Mouse (Mus musculus): ENCODE results near the gene Gm20517. TPM values are rescaled to one million over a fixed set of nuclear protein-coding genes. Genes with fewer than 3 reads are reported as not detected.
A peak's percentile ranks its signal among the peaks of the same experiment; 100 is the strongest.
"Not testable (repeated sequence)": the region's sequence is repeated elsewhere in the genome, so short reads cannot be mapped to it uniquely, and the experiment has no call there.

Gene Gm20517
- polyA plus RNA-seq, 1 experiment: 11.9 TPM

DNA sequence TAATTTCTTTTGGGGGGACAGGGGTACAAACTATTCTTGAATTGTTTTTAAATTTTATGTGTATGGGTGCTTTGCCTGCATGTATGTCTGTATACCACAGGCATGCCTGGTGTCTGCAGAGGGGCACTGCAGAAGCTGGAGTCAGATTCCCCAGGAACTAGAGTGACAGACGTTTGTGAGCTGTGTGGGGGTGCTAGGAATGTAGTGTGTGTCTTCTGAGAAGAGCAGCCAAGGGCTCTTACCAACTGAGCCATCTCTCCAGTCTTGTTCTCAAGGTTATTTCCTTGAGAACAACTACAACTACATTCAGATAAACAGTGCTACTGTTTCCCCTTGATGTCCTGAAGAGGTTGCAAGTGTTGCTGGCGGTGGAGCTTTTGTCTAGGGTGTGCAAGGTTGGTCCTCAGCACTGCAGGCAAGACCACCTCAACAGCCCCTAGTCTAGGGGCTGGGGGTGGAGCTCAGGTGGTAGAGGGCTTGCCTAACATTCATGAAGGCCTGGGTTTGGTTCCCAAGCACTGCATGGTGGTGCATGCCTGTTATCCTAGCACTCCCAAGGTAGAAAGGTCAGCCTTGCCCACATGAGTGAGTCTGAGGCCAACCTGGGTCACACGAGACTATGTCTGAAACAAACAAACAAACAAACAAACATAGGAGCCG lies 20.9 kb downstream of the Gm20517 start:
- Histone ChIP-seq H3K4me1 (ENCODE audit: control insufficient read depth, insufficient read depth, low read length) (no peaks in the 10 kb centered on the region), H3K27me3 (ENCODE audit: control insufficient read depth, insufficient read depth, low read length, poor library complexity, severe bottlenecking) (no peaks in the 10 kb centered on the region), H3K36me3 (ENCODE audit: control insufficient read depth, insufficient read depth, low read length, poor library complexity, severe bottlenecking) (no peaks in the 10 kb centered on the region; the same call in 1 of the 2 replicates), H3K9me3 (replicated peaks; ENCODE audit: control insufficient read depth, insufficient read depth, low read length, poor library complexity, severe bottlenecking) (no peaks in the 10 kb centered on the region), H3K9ac (ENCODE audit: low read depth, poor library complexity, severe bottlenecking) (no peak overlapping the region), H3K4me3 (ENCODE audit: low read depth, low read length) (no peak overlapping the region), H3K27ac (ENCODE audit: insufficient read depth, low read length) (no peak overlapping the region)
- no peak for TF ChIP-seq CTCF (IDR thresholded peaks at IDR 0.05; ENCODE audit: low read depth, low read length)
- TF ChIP-seq POLR2A (IDR thresholded peaks at IDR 0.05; ENCODE audit: insufficient read depth, low read length): no peak
- no peak for TF ChIP-seq EP300 (IDR thresholded peaks at IDR 0.05; ENCODE audit: insufficient read depth, low read depth, low read length)

DNA sequence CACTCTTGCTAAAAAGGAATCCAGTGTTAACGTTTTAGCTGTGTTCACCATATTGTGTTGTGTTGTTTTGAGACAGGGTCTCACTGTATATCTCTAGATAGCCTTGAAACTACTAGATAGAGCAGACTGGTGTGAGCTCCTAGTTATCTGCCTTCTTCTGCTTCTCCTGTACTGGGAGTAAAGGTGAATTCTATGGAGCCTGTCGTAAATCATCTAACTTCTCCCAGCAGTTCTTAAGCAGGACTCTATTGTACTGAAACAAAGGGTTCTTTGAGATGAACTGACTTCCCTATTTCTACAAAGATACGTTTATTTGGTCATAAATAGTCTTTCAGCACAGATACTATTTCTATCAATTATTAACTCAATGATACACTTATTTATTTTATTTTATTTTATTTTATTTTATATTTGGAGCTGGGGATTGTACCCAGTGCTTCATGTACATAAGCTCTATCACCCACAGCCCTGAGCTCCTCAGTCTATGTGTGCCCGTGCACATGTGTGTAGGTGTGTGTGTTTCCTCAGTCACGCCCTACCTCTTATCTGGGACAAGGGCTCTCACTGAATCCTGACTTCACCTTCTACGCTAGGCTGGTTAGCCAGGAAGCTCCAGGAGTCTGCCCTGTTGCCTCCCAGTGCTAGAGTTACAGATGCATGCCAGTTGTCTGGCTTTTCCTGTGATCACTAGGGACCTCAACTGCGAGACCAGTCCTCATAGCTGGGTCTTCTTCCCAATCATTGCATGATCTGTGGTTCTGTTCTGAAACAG lies 22.8 kb downstream of the Gm20517 start:
- TF ChIP-seq POLR2A (IDR thresholded peaks at IDR 0.05; ENCODE audit: insufficient read depth, low read length) (no peak), EP300 (IDR thresholded peaks at IDR 0.05; ENCODE audit: insufficient read depth, low read depth, low read length) (no peak), CTCF (IDR thresholded peaks at IDR 0.05; ENCODE audit: low read depth, low read length) (no peak)
- no peak overlapping the region for H3K9ac ChIP-seq (ENCODE audit: low read depth, poor library complexity, severe bottlenecking)
- no peaks in the 10 kb centered on the region; the same call in 1 of the 2 replicates for H3K36me3 ChIP-seq (ENCODE audit: control insufficient read depth, insufficient read depth, low read length, poor library complexity, severe bottlenecking)
- no peak overlapping the region for H3K27ac ChIP-seq (ENCODE audit: insufficient read depth, low read length)
- no peak overlapping the region for H3K4me3 ChIP-seq (ENCODE audit: low read depth, low read length)
- H3K9me3 ChIP-seq (replicated peaks; ENCODE audit: control insufficient read depth, insufficient read depth, low read length, poor library complexity, severe bottlenecking): no peaks in the 10 kb centered on the region
- no peaks in the 10 kb centered on the region for H3K27me3 ChIP-seq (ENCODE audit: control insufficient read depth, insufficient read depth, low read length, poor library complexity, severe bottlenecking)
- H3K4me1 ChIP-seq (ENCODE audit: control insufficient read depth, insufficient read depth, low read length): no peaks in the 10 kb centered on the region

DNA sequence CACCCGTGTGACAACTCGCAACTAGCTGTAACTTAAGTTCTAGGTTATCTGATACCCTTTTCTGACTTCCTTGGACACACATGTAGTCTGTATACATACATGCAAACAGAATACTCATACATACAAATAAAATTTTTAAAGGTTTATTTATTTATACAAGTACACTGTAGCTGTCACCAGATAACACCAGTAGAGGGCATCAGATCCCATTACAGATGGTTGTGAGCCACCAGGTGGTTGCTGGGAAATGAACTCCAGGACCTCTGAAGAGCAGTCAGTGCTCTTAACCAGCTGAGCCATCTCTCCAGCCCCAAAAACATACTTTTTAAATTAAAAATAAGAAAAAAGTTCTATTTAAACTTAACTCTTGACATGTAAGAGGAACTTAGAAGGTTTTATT lies 31.6 kb downstream of the Gm20517 start:
- H3K4me1 ChIP-seq (ENCODE audit: control insufficient read depth, insufficient read depth, low read length): no peaks in the 10 kb centered on the region
- no peak overlapping the region for H3K9ac ChIP-seq (ENCODE audit: low read depth, poor library complexity, severe bottlenecking)
- H3K9me3 ChIP-seq (replicated peaks; ENCODE audit: control insufficient read depth, insufficient read depth, low read length, poor library complexity, severe bottlenecking): no peaks in the 10 kb centered on the region
- H3K27ac ChIP-seq (ENCODE audit: insufficient read depth, low read length): no peak overlapping the region
- no peak for TF ChIP-seq POLR2A (IDR thresholded peaks at IDR 0.05; ENCODE audit: insufficient read depth, low read length)
- no peak for TF ChIP-seq EP300 (IDR thresholded peaks at IDR 0.05; ENCODE audit: insufficient read depth, low read depth, low read length)
- peak; percentile 27 for TF ChIP-seq CTCF (IDR thresholded peaks at IDR 0.05; ENCODE audit: low read depth, low read length)
- H3K27me3 ChIP-seq (ENCODE audit: control insufficient read depth, insufficient read depth, low read length, poor library complexity, severe bottlenecking): no peaks in the 10 kb centered on the region
- H3K36me3 ChIP-seq (ENCODE audit: control insufficient read depth, insufficient read depth, low read length, poor library complexity, severe bottlenecking): no peaks in the 10 kb centered on the region
- no peak overlapping the region for H3K4me3 ChIP-seq (ENCODE audit: low read depth, low read length)

DNA sequence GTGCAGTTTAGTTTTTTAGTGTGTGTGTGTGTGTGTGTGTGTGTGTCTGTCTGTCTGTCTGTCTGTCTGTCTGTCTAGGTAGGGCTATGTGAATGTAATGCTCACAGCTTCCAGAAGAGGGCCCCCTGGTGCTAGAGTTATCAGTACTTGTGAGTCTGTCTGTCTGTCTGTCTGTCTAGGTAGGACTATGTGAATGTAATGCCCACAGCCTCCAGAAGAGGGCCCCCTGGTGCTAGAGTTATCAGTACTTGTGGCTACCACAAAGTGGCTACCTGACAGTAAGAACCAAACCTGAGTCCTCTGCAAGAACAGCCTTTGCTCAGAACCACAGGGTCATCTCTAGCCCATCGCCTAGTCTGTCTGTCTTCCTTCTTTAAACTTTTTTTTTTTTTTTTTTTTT lies 35.3 kb downstream of the Gm20517 start:
- no peaks in the 10 kb centered on the region for H3K4me1 ChIP-seq (ENCODE audit: control insufficient read depth, insufficient read depth, low read length)
- no peaks in the 10 kb centered on the region for H3K27me3 ChIP-seq (ENCODE audit: control insufficient read depth, insufficient read depth, low read length, poor library complexity, severe bottlenecking)
- H3K9ac ChIP-seq (ENCODE audit: low read depth, poor library complexity, severe bottlenecking): no peak overlapping the region
- no peaks in the 10 kb centered on the region for H3K36me3 ChIP-seq (ENCODE audit: control insufficient read depth, insufficient read depth, low read length, poor library complexity, severe bottlenecking)
- H3K4me3 ChIP-seq (ENCODE audit: low read depth, low read length): no peak overlapping the region
- TF ChIP-seq CTCF (IDR thresholded peaks at IDR 0.05; ENCODE audit: low read depth, low read length): peak; percentile 52
- TF ChIP-seq EP300 (IDR thresholded peaks at IDR 0.05; ENCODE audit: insufficient read depth, low read depth, low read length): no peak
- no peak for TF ChIP-seq POLR2A (IDR thresholded peaks at IDR 0.05; ENCODE audit: insufficient read depth, low read length)
- no peak overlapping the region for H3K27ac ChIP-seq (ENCODE audit: insufficient read depth, low read length)
- no peaks in the 10 kb centered on the region for H3K9me3 ChIP-seq (replicated peaks; ENCODE audit: control insufficient read depth, insufficient read depth, low read length, poor library complexity, severe bottlenecking)

DNA sequence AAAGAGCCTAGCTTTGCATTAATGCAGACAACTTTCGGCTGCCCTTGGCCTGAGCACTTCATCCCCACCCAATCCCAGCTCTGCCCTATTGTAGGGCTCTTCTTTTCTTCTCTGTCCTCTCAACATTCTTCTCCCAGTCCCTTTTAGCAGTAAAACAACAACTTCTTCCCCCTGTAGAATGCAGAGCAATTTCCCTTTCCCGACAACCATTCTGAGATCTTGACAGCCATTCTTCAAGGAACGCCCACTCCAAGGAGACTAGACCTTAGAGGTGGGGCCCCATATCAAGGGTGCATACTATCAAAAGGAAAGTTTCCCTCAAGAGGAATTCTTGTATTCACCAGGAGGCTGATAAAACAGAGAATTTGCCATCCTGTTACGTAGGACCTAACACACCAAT lies 37.6 kb downstream of the Gm20517 start:
- Histone ChIP-seq H3K27ac (ENCODE audit: insufficient read depth, low read length) (peak overlapping the region; percentile 95), H3K9ac (ENCODE audit: low read depth, poor library complexity, severe bottlenecking) (no peak overlapping the region), H3K27me3 (ENCODE audit: control insufficient read depth, insufficient read depth, low read length, poor library complexity, severe bottlenecking) (no peaks in the 10 kb centered on the region), H3K4me3 (ENCODE audit: low read depth, low read length) (no peak overlapping the region), H3K4me1 (ENCODE audit: control insufficient read depth, insufficient read depth, low read length) (no peaks in the 10 kb centered on the region), H3K9me3 (replicated peaks; ENCODE audit: control insufficient read depth, insufficient read depth, low read length, poor library complexity, severe bottlenecking) (no peaks in the 10 kb centered on the region), H3K36me3 (ENCODE audit: control insufficient read depth, insufficient read depth, low read length, poor library complexity, severe bottlenecking) (no peaks in the 10 kb centered on the region)
- TF ChIP-seq CTCF (IDR thresholded peaks at IDR 0.05; ENCODE audit: low read depth, low read length) (no peak), EP300 (IDR thresholded peaks at IDR 0.05; ENCODE audit: insufficient read depth, low read depth, low read length) (0 out of 2 replicates have a peak, but pooled peaks have one; percentile 40)

DNA sequence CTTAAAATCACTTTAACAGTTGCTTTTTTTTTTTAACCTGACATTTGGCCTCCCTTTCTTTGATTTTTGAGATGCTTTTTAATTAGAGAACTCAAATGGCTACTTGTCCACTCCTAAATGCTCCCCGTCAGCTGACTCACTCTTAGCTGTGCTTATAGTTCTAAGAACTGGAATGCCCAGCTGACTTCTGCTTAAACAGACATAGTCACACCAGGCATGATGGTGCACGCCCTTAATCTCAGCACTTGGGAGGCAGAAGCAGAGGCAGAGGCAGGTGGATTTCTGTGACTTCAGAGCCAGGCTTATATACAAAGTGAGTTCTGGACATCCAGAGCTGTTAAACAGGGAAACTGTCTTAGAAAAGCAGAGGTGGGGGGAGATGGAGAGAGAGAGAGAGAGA lies 40.6 kb downstream of the Gm20517 start:
- H3K4me1 ChIP-seq (ENCODE audit: control insufficient read depth, insufficient read depth, low read length): no peaks in the 10 kb centered on the region
- no peak overlapping the region for H3K27ac ChIP-seq (ENCODE audit: insufficient read depth, low read length)
- H3K4me3 ChIP-seq (ENCODE audit: low read depth, low read length): no peak overlapping the region
- no peak for TF ChIP-seq EP300 (IDR thresholded peaks at IDR 0.05; ENCODE audit: insufficient read depth, low read depth, low read length)
- TF ChIP-seq POLR2A (IDR thresholded peaks at IDR 0.05; ENCODE audit: insufficient read depth, low read length): no peak
- TF ChIP-seq CTCF (IDR thresholded peaks at IDR 0.05; ENCODE audit: low read depth, low read length): no peak
- H3K9me3 ChIP-seq (replicated peaks; ENCODE audit: control insufficient read depth, insufficient read depth, low read length, poor library complexity, severe bottlenecking): no peaks in the 10 kb centered on the region
- no peaks in the 10 kb centered on the region for H3K27me3 ChIP-seq (ENCODE audit: control insufficient read depth, insufficient read depth, low read length, poor library complexity, severe bottlenecking)
- no peak overlapping the region for H3K9ac ChIP-seq (ENCODE audit: low read depth, poor library complexity, severe bottlenecking)
- no peaks in the 10 kb centered on the region for H3K36me3 ChIP-seq (ENCODE audit: control insufficient read depth, insufficient read depth, low read length, poor library complexity, severe bottlenecking)

DNA sequence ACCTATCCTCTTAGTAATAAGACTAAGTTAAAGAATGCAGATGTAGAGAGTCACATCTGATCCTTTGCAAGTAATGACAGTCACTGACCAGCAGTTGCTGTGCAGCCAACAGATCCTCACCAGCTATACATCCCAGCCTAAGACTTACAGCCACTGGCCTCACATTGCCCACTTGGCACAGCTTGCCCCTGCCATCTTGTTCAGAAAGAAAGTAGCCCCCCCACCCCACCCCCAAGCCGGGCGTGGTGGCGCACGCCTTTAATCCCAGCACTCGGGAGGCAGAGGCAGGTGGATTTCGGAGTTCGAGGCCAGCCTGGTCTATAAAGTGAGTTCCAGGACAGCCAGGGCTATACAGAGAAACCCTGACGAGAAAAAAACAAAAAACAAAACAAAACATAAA lies 43.0 kb downstream of the Gm20517 start:
- H3K4me3 ChIP-seq (ENCODE audit: low read depth, low read length); H3K9ac ChIP-seq (ENCODE audit: low read depth, poor library complexity, severe bottlenecking); H3K27ac ChIP-seq (ENCODE audit: insufficient read depth, low read length); H3K36me3 ChIP-seq (ENCODE audit: control insufficient read depth, insufficient read depth, low read length, poor library complexity, severe bottlenecking); H3K27me3 ChIP-seq (ENCODE audit: control insufficient read depth, insufficient read depth, low read length, poor library complexity, severe bottlenecking); H3K9me3 ChIP-seq (replicated peaks; ENCODE audit: control insufficient read depth, insufficient read depth, low read length, poor library complexity, severe bottlenecking); H3K4me1 ChIP-seq (ENCODE audit: control insufficient read depth, insufficient read depth, low read length): not testable (repeated sequence)
